Mouse (Mus musculus) kidney, embryonic 14.5 days (tissue): Measurements from ENCODE around the gene Pklr. TPM values are rescaled to one million over a fixed set of nuclear protein-coding genes. Genes with fewer than 3 reads are reported as not detected.

Experiments
- ATAC-seq: fragments of 200-750 bp; cut with Nextera tagmentation; 2 replicates; pipeline ENCODE4 v1.8.0; 2017; ENCODE audit warnings: moderate number of reproducible peaks, mild to moderate bottlenecking, moderate TSS enrichment, moderate library complexity; ENCODE audit not compliant: low FRiP score, low TSS enrichment
- H3K27ac ChIP-seq: fragments of 300-500 bp; sonication (generic); 2 replicates; pipeline ENCODE4 v1.5.1; 2014; ENCODE audit warnings: low read depth, mild to moderate bottlenecking, low read length, moderate library complexity, mixed read lengths
- H3K27me3 ChIP-seq: fragments of 300-500 bp; sonication (generic); 2 replicates; pipeline ENCODE4 v1.6.1; 2014; ENCODE audit warnings: mild to moderate bottlenecking, low read length; ENCODE audit not compliant: control insufficient read depth, insufficient read depth
- H3K36me3 ChIP-seq: fragments of 300-500 bp; sonication (generic); 2 replicates; pipeline ENCODE4 v1.6.1; 2014; ENCODE audit warnings: low read length, mixed read lengths; ENCODE audit not compliant: control insufficient read depth, insufficient read depth
- H3K4me1 ChIP-seq: fragments of 300-500 bp; sonication (generic); 2 replicates; pipeline ENCODE4 v1.6.1; 2014; ENCODE audit warnings: low read length, mixed read lengths; ENCODE audit not compliant: control insufficient read depth, insufficient read depth
- H3K4me2 ChIP-seq: fragments of 300-500 bp; sonication (generic); replicated peaks from 2 replicates; pipeline ENCODE4 v1.6.1; 2014; ENCODE audit warnings: low read depth, mild to moderate bottlenecking, low read length
- H3K4me3 ChIP-seq: fragments of 300-500 bp; sonication (generic); 2 replicates; pipeline ENCODE4 v1.5.1; 2014; ENCODE audit warnings: mild to moderate bottlenecking, low read length
- H3K9ac ChIP-seq: fragments of 300-500 bp; sonication (generic); 2 replicates; pipeline ENCODE4 v1.6.1; 2014; ENCODE audit warnings: low read depth, mild to moderate bottlenecking, low read length, moderate library complexity
- H3K9me3 ChIP-seq: fragments of 300-500 bp; sonication (generic); 2 replicates; pipeline ENCODE4 v1.6.1; 2016; ENCODE audit warnings: low read length; ENCODE audit not compliant: control insufficient read depth
- WGBS: fragments of 180-500 bp; shearing (Covaris S2); extraction: QIAGEN DNeasy Blood & Tissue Kit; methylation state at CpG from one replicate; pipeline ENCODE4 v1.1.7; 2014; 5-methylcytosine and 5-hydroxymethylcytosine counted together
- polyA plus RNA-seq: library from polyadenylated mRNA; unstranded; fragments of >200 nt; fragmentation: Nextera tagmentation; extraction: Ambion mirVana; gene quantifications from 2 replicates; pipeline ENCODE4 v1.2.1, GENCODE M21; 2014

Gene Pklr
- polyA plus RNA-seq, 1 experiment from 2014 or later, result 1.5 TPM

DNA sequence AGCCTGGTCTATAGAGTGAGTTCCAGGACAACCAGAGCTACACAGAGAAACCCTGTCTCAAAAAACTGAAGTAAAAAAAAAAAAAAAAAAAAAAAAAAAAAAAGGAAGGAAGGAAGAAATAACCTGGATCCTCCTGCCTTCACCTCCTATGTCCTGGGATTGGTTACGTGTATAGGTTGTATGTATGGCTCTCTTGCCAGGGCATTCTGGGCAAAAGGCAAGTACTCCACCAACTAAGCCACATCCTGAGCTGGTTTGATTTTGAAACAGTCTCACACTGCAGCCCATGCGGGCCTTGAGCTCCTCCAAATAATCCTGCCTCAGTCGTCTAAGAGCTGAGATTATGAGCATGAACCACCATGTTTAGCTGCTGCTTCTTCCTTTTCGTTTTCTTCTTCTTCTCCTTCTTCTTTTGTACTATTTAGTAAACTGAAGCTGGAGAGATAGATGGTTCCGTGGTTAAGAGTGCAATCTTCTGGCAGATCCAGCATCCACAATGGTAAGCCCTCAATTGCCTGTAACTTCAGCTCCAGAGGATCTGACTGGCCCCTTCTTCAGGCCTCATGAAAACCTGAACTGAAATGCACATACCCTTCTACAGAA lies 27.8 kb downstream of the Pklr start:
- Histone ChIP-seq H3K36me3 (peaks cover 21% of the 10 kb centered on the region), H3K9me3 (no peaks in the 10 kb centered on the region), H3K27ac (no peak overlapping the region), H3K27me3 (peaks cover 3% of the 10 kb centered on the region; the same call in 1 of the 2 replicates), H3K4me3 (peak overlapping the region; percentile 90), H3K4me2 (peak overlapping the region; percentile 71), H3K4me1 (peaks cover 28% of the 10 kb centered on the region), H3K9ac (peak overlapping the region; percentile 35; the same call in 1 of the 2 replicates)
- ATAC-seq, result no peak
- WGBS, result 73% methylated on average over 5 of the region's 5 CpGs

DNA sequence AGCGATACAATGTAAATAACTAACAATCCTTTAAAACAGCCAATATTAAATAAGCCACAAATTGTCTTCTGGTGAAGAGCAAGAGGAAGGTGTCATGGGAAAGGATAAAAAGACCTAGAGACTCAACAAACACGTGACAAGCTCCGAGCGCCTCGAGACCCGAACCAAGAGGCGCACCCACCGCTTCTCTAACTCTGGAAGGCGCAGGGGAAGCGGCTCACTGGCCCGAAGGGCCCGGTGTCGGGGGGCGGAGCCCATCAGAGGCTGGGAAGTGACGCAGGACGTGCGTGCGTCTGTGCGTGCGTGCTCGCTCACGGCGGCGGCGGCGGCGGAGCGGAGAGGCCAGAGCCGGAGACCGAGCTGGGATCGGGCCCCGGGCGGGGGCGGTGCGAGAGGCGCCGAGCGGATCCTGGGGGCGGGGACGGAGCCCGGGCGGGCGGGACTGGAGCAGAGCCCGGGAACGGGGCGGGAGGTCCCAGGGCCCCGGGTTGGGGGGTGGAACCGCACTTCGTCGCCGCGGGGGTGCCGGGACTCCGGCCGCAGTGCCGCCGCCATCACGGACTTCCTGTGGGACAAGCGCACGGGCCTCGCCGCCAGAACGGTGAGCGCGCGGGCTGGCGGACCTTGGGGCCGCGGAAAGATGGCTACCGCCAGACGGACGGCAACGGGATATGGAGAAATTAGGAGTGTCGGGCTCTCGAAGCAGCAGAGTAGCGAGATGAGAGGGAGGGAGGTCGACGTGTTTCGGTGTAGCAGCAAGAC lies 28.7 kb downstream of the Pklr start, which contains the start of gene Clk2:
Gene Clk2, plus strand, starts transcription at position 290 of the 762 bp plus-strand sequence.
- peak within 1 kb of the TSS; percentile 90 for H3K4me3 ChIP-seq
- H3K27me3 ChIP-seq, result no peaks in the 10 kb centered on the region
- peak; percentile 97 for ATAC-seq
- peak within 1 kb of the TSS; percentile 98 for H3K27ac ChIP-seq
- no peaks in the 10 kb centered on the region for H3K9me3 ChIP-seq
- H3K4me1 ChIP-seq, result peaks cover 24% of the 10 kb centered on the region
- H3K36me3 ChIP-seq, result peaks cover 31% of the 10 kb centered on the region
- WGBS, result under 1% methylated on average over 73 of the region's 79 CpGs
- H3K4me2 ChIP-seq, result peak within 1 kb of the TSS; percentile 71
- H3K9ac ChIP-seq, result peak within 1 kb of the TSS; percentile 97

DNA sequence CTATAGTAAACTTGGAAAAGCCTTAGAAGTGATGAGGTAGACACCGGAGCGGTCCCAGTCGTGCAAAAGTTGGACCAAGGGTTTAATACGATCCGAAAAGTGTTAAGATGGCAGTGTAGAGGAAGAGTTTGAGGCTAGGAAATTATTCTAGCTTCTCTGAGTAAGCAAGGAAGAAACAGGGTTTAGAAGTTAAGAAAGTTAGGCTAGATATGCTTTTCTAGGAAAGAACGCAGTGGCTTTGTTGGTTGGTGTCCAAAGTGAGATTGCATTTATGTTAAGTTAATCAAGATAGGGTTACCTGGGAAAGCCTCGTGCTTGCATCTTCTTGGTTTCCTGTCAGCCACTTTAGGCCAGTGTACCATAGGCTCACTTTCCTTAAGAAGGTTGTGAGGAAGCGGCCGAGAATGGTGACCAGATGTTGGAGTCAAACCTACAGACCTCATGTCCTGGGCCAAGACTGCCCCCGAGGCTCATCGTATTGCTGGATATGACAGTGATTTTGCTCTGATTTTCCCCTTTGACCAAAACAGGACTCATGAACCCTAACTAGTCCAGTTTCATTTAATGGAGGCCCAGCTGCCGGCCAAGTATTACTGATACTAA lies 29.4 kb downstream of the Pklr start:
- Histone ChIP-seq H3K27ac (peak overlapping the region; percentile 98), H3K27me3 (no peaks in the 10 kb centered on the region), H3K9ac (peak overlapping the region; percentile 97), H3K36me3 (peaks cover 38% of the 10 kb centered on the region), H3K9me3 (no peaks in the 10 kb centered on the region), H3K4me2 (peak overlapping the region; percentile 71), H3K4me3 (peak overlapping the region; percentile 90), H3K4me1 (peaks cover 19% of the 10 kb centered on the region)
- 22% methylated on average over 12 of the region's 12 CpGs for WGBS
- ATAC-seq, result no peak

DNA sequence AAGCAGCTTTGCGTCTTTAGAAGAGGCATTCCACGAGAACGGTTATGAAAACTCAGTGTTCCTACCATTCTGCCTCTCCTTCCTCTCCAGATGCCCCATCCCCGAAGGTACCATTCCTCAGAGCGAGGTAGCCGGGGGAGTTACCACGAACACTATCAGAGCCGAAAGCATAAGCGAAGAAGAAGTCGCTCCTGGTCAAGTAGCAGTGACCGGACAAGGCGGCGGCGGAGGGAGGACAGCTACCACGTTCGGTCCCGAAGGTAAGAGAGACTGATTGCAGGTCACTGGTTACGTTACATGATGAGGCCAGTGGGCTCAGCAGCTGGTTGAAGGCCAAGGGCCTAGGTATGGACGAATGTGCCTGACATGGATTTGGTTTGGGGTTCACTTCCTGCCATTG lies 31.0 kb downstream of the Pklr start:
- no peak overlapping the region for H3K4me3 ChIP-seq
- no peak overlapping the region for H3K4me2 ChIP-seq
- H3K4me1 ChIP-seq, result peaks cover 19% of the 10 kb centered on the region
- no peaks in the 10 kb centered on the region for H3K27me3 ChIP-seq
- WGBS, result 87% methylated on average over 19 of the region's 19 CpGs
- no peak overlapping the region for H3K27ac ChIP-seq
- no peak for ATAC-seq
- no peak overlapping the region for H3K9ac ChIP-seq
- no peaks in the 10 kb centered on the region for H3K9me3 ChIP-seq
- H3K36me3 ChIP-seq, result peaks cover 51% of the 10 kb centered on the region

DNA sequence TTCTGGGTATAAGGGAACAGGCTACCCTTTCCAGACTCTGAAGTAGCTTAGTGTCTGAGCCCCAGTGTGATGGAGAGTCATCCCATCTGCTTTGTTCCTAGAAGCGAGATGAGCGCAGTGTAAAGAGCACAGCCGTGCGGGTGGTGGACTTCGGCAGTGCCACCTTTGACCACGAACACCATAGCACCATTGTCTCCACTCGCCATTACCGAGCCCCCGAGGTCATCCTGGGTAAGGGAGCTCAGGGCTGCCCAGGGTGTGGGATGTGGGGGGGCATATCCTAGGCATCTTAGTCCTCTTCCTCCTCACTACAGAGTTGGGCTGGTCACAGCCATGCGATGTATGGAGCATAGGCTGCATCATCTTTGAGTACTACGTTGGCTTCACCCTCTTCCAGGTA lies 38.9 kb downstream of the Pklr start:
- Histone ChIP-seq H3K27ac (no peak overlapping the region), H3K4me2 (no peak overlapping the region), H3K9me3 (no peaks in the 10 kb centered on the region), H3K4me3 (no peak overlapping the region), H3K36me3 (peaks cover 77% of the 10 kb centered on the region), H3K9ac (no peak overlapping the region), H3K4me1 (peaks cover 8% of the 10 kb centered on the region; the same call in 1 of the 2 replicates), H3K27me3 (no peaks in the 10 kb centered on the region)
- ATAC-seq, result no peak
- WGBS, result 94% methylated on average over 11 of the region's 11 CpGs

DNA sequence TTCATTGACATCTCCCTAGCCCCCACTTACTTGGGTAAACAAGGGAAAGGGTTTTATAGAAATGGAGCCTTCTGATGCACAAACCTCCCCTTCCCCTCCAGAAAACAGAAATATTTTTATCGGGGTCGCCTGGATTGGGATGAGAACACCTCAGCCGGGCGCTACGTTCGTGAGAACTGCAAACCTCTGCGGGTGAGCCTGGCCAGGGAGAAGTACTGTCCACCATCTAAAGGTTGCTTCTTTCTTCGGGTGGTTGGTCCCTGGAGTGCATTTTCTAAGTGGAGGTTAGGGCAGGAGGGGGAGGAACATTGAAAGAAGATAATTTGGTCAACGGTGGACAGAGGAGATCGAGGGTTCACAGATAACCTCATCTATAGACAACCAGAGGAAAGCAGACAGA lies 39.6 kb downstream of the Pklr start:
- H3K9ac ChIP-seq, result no peak overlapping the region
- peaks cover 77% of the 10 kb centered on the region for H3K36me3 ChIP-seq
- H3K4me3 ChIP-seq, result no peak overlapping the region
- no peak overlapping the region for H3K27ac ChIP-seq
- H3K27me3 ChIP-seq, result no peaks in the 10 kb centered on the region
- peaks cover 8% of the 10 kb centered on the region; the same call in 1 of the 2 replicates for H3K4me1 ChIP-seq
- ATAC-seq, result no peak
- H3K9me3 ChIP-seq, result no peaks in the 10 kb centered on the region
- WGBS, result 92% methylated on average over 10 of the region's 10 CpGs
- H3K4me2 ChIP-seq, result no peak overlapping the region

DNA sequence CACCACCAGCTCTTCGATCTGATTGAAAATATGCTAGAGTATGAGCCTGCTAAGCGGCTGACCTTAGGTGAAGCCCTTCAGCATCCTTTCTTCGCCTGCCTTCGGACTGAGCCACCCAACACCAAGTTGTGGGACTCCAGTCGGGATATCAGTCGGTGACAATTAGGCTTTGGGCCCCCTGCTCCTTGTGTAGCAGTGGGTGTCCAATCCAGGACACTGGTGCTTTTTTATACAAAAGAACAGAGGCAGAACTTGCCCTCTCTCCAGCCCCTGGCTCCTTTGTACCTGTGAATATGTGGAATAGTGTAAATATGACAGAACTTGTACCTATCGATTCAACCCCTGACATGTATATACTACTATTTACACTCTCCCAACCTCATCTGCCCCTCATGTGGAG lies 40.5 kb downstream of the Pklr start:
- Histone ChIP-seq H3K27ac (no peak overlapping the region), H3K4me1 (peaks cover 8% of the 10 kb centered on the region; the same call in 1 of the 2 replicates), H3K9ac (no peak overlapping the region), H3K9me3 (no peaks in the 10 kb centered on the region), H3K4me3 (no peak overlapping the region), H3K36me3 (peaks cover 78% of the 10 kb centered on the region), H3K27me3 (no peaks in the 10 kb centered on the region), H3K4me2 (no peak overlapping the region)
- WGBS, result 80% methylated on average over 7 of the region's 7 CpGs
- ATAC-seq, result no peak

DNA sequence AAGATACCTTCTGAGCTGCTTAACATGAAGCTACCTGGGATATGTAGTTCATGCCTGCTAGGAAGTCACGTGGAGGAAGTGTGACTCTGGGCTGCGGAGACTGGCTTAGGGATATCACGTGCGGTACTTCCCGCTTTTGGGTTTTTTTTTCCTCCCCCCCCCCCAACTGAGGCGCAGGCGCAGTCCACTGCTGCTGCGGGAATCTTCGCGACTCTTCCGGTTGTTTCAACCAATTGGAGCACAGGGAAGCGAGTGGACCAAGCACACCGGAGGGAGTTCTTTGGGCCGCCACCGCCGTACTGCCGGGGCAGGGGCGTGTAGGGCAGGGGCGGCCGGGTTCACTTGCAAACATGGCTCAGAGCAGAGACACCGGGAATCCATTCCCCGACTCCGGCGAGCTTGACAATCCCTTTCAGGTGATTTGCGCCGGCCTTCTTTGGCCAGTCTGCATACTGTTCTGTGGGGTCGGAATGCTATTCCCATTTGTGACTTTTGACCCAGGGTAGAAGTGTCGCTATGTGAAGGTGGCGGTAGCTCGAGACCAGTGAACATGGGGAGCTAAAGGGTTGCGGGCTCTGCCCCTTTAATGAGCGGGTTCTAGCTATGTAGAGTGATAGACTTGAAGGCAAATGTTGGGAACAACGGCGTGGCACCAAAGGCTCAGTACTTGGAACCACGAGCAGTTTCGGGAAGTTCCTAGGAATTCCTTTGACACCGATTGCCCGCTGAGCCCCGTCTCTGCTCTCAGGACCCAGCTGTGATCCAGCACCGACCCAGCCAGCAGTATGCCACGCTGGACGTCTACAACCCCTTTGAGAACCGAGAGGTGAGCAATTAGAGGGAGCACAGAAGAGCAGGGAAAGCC lies 41.5 kb downstream of the Pklr start, which contains the start of gene Scamp3:
Gene Scamp3, plus strand, starts transcription at position 232 of the 865 bp plus-strand sequence.
- H3K4me2 ChIP-seq, result peak within 1 kb of the TSS; percentile 68
- H3K27ac ChIP-seq, result peak within 1 kb of the TSS; percentile 75
- peak within 1 kb of the TSS; percentile 77 for H3K4me3 ChIP-seq
- H3K36me3 ChIP-seq, result peaks cover 79% of the 10 kb centered on the region
- peak within 1 kb of the TSS; percentile 84 for H3K9ac ChIP-seq
- WGBS, result under 1% methylated on average over 43 of the region's 43 CpGs
- no peaks in the 10 kb centered on the region for H3K27me3 ChIP-seq
- H3K9me3 ChIP-seq, result no peaks in the 10 kb centered on the region
- ATAC-seq, result peak; percentile 93
- H3K4me1 ChIP-seq, result peaks cover 8% of the 10 kb centered on the region; the same call in 1 of the 2 replicates
